Mouse (Mus musculus) erythroblast, embryonic 14.5 days (primary cell): Measurements from ENCODE around the gene Tmem116. TPM values are rescaled to one million over a fixed set of nuclear protein-coding genes. Genes with fewer than 3 reads are reported as not detected.
A peak's percentile ranks its signal among the peaks of the same experiment; 100 is the strongest.

ENCODE experiments used
- H3K27me3 ChIP-seq: 2 replicates; pipeline ENCODE4 v1.6.1; 2012; ENCODE audit warnings: inconsistent platforms; ENCODE audit not compliant: control insufficient read depth
- H3K36me3 ChIP-seq: 2 replicates; pipeline ENCODE4 v1.6.1; 2012; ENCODE audit warnings: mild to moderate bottlenecking, inconsistent platforms; ENCODE audit not compliant: control insufficient read depth
- H3K4me1 ChIP-seq: 2 replicates; pipeline ENCODE4 v1.6.1; 2012; ENCODE audit warnings: inconsistent platforms; ENCODE audit not compliant: control insufficient read depth
- H3K4me3 ChIP-seq: replicated peaks from 2 replicates; pipeline ENCODE3; 2012; ENCODE audit warnings: moderate library complexity, mild to moderate bottlenecking, inconsistent platforms
- H3K9me3 ChIP-seq: 2 replicates; pipeline ENCODE4 v1.6.1; 2012; ENCODE audit warnings: low read length, inconsistent platforms, mixed read lengths; ENCODE audit not compliant: control insufficient read depth
- GATA1 ChIP-seq: IDR thresholded peaks from 2 replicates; pipeline ENCODE4 v1.6.1; 2012; ENCODE audit warnings: low read length, inconsistent platforms, mixed read lengths
- TAL1 ChIP-seq: IDR thresholded peaks from 3 replicates; pipeline ENCODE4 v1.6.1; 2012; ENCODE audit warnings: low read length, inconsistent platforms, mixed read lengths
- polyA plus RNA-seq: library from polyadenylated mRNA; stranded (reverse); fragments of >175 nt; gene quantifications from 2 replicates; pipeline ENCODE4 v1.2.3, GENCODE M21; 2012

Tmem116 gene
- polyA plus RNA-seq, 1 experiment: 0.14 TPM

- no peaks in the 10 kb centered on the region for H3K27me3 ChIP-seq
- no peaks in the 10 kb centered on the region for H3K9me3 ChIP-seq
- peaks cover 5% of the 10 kb centered on the region; the same call in 1 of the 2 replicates for H3K4me1 ChIP-seq
- TF ChIP-seq GATA1 (no peak), TAL1 (no peak)
- peaks cover 91% of the 10 kb centered on the region for H3K36me3 ChIP-seq
- no peak overlapping the region for H3K4me3 ChIP-seq
Measured at GRCm38 (mm10) chr5:121526526-121526925, 74.8 kb downstream of the Tmem116 start.

DNA sequence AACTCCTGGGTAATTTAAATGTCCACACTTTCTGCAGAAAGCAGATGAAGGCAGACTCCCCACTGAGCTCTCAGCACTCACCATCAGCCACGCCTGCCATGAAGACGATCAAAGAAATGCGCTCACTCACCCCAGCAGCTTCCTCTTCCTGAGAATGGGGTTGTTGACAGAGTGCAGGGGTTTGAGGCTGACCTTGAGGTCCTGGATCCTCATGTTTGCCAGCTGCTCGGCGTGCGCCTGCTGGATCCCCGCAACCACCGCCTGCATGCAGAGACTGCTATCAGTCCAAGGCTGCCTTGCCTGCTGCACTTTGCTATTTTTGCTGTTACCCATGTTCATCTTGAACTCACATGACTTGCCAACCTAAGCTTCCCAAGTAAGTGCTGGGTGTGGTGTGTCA is 75.3 kb downstream of the Tmem116 start:
- TF ChIP-seq TAL1 (no peak), GATA1 (no peak)
- no peaks in the 10 kb centered on the region for H3K27me3 ChIP-seq
- no peaks in the 10 kb centered on the region for H3K9me3 ChIP-seq
- no peak overlapping the region for H3K4me3 ChIP-seq
- peaks cover 91% of the 10 kb centered on the region for H3K36me3 ChIP-seq
- H3K4me1 ChIP-seq: peaks cover 5% of the 10 kb centered on the region; the same call in 1 of the 2 replicates

GRCm38 (mm10) chr5:121534521-121534920 is 82.8 kb downstream of the Tmem116 start:
- Histone ChIP-seq H3K27me3 (no peaks in the 10 kb centered on the region), H3K36me3 (peaks cover 98% of the 10 kb centered on the region), H3K4me3 (no peak overlapping the region), H3K4me1 (peaks cover 46% of the 10 kb centered on the region), H3K9me3 (peaks cover 2% of the 10 kb centered on the region; the same call in 1 of the 2 replicates)
- TF ChIP-seq GATA1 (no peak), TAL1 (no peak)

- no peak for TF ChIP-seq TAL1
- TF ChIP-seq GATA1: no peak
- H3K36me3 ChIP-seq: peaks cover 97% of the 10 kb centered on the region
- H3K4me1 ChIP-seq: peaks cover 45% of the 10 kb centered on the region
- H3K27me3 ChIP-seq: no peaks in the 10 kb centered on the region
- H3K9me3 ChIP-seq: peaks cover 2% of the 10 kb centered on the region; the same call in 1 of the 2 replicates
- peak overlapping the region; percentile 34 for H3K4me3 ChIP-seq
Measured at GRCm38 (mm10) chr5:121535116-121535515, 83.4 kb downstream of the Tmem116 start.

DNA sequence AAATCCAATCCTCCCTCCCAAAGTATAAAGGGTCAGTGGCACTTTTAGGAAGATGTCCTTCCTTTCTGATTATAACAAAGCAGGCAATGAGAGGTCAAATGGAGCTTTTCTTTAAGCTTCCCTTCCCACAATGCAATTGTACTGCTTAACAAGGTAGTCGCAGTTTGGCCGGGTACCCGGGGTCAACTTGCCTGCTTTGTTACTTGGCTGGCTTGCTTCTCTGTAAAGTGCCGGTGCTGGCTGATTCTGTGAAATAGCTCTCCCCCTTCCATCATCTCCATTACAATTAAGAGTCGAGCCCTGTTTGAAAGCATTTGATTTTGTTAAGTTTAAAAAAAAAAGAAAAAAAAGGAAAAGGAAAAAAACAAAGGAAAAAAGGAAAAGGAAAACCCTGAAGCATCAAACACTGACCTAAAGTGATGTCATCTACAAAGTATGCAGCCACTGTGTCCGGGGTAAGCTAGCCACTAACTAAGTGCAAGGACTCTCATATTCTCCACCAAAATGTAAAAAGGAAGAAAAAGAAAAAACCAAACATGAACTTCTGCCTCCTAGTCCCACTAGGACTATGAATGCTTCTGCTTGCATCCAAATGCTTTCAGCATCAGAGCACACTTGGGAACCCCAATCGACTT is 85.3 kb downstream of the Tmem116 start:
- TF ChIP-seq GATA1: no peak
- TF ChIP-seq TAL1: no peak
- peaks cover 2% of the 10 kb centered on the region; the same call in 1 of the 2 replicates for H3K9me3 ChIP-seq
- H3K4me1 ChIP-seq: peaks cover 48% of the 10 kb centered on the region
- peaks cover 93% of the 10 kb centered on the region for H3K36me3 ChIP-seq
- H3K27me3 ChIP-seq: no peaks in the 10 kb centered on the region
- H3K4me3 ChIP-seq: no peak overlapping the region

DNA sequence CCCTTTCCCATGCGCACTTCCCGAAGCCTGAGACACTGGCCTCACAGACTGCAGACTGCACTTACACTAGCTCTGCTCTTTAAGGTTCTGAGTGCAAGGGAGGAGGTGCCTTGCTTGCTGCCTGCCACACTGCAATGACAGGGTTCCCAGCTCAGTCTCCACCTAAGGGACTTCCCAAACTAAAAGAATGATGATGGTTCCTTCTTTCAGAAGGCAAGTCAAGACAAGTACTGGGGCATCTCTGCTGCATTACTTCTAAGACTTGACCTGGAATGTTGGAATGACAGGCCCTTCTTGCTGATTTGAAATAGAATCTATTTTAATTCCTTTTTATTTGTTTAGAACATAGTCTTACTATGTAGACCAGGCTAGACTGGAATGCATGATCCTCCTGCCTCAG is 85.9 kb downstream of the Tmem116 start:
- Histone ChIP-seq H3K36me3 (peaks cover 93% of the 10 kb centered on the region), H3K27me3 (no peaks in the 10 kb centered on the region), H3K4me1 (peaks cover 53% of the 10 kb centered on the region), H3K4me3 (no peak overlapping the region), H3K9me3 (peaks cover 2% of the 10 kb centered on the region; the same call in 1 of the 2 replicates)
- no peak for TF ChIP-seq GATA1

- Histone ChIP-seq H3K4me1 (peaks cover 66% of the 10 kb centered on the region), H3K4me3 (no peak overlapping the region), H3K36me3 (peaks cover 75% of the 10 kb centered on the region), H3K9me3 (no peaks in the 10 kb centered on the region), H3K27me3 (no peaks in the 10 kb centered on the region)
- TF ChIP-seq GATA1 (no peak), TAL1 (no peak)
Measured at GRCm38 (mm10) chr5:121540066-121540465, 88.4 kb downstream of the Tmem116 start.

- Histone ChIP-seq H3K27me3 (no peaks in the 10 kb centered on the region), H3K4me3 (no peak overlapping the region), H3K36me3 (peaks cover 63% of the 10 kb centered on the region), H3K9me3 (no peaks in the 10 kb centered on the region), H3K4me1 (peaks cover 57% of the 10 kb centered on the region)
- TF ChIP-seq TAL1 (no peak), GATA1 (no peak)
Measured at GRCm38 (mm10) chr5:121541235-121541634, 89.5 kb downstream of the Tmem116 start.

DNA sequence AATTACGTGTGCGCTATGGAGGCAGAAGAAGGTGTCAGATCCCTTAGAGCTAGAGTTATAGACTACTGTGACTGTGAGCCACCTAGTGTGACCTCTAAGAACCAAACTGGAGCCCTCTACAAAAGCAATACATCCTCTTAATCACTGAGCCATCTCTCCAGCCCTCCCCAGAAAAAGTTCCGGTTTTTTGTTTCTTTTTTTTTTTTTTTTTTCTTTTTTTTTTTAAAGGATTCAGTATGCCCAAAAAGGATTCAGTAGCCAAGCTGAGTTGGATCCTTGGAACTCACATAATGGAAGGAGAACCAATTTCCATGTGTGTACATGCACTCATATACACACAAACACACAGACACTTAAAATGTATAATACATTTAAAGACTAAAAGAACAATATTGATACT is 91.7 kb downstream of the Tmem116 start:
- Histone ChIP-seq H3K4me1 (peaks cover 59% of the 10 kb centered on the region), H3K4me3 (peak overlapping the region; percentile 70), H3K36me3 (peaks cover 52% of the 10 kb centered on the region), H3K27me3 (no peaks in the 10 kb centered on the region), H3K9me3 (no peaks in the 10 kb centered on the region)
- TF ChIP-seq GATA1: no peak
- no peak for TF ChIP-seq TAL1
